Mouse (Mus musculus): ENCODE data around the gene Camsap3. TPM values are rescaled to one million over a fixed set of nuclear protein-coding genes. Genes with fewer than 3 reads are reported as not detected.

Camsap3 gene
- polyA plus RNA-seq, 1 experiment from 2014 or later, result 11.3 TPM

- no peak for ATAC-seq (ENCODE audit: low FRiP score)
- no peak overlapping the region for H3K27ac ChIP-seq (ENCODE audit: low read depth, low read length)
Measured at GRCm38 (mm10) chr8:3593470-3593869, 6.4 kb downstream of the Camsap3 start.

GRCm38 (mm10) chr8:3594466-3594865, 7.4 kb downstream of the Camsap3 start:
- DNase-seq (ENCODE audit: low spot score, missing footprints) (no peak), ATAC-seq (ENCODE audit: low FRiP score) (no peak)
- Histone ChIP-seq H3K4me1 (ENCODE audit: control insufficient read depth, insufficient read depth, low read length) (no peaks in the 10 kb centered on the region), H3K4me3 (ENCODE audit: low read depth, low read length) (no peak overlapping the region), H3K9me3 (ENCODE audit: control insufficient read depth, low read length) (no peaks in the 10 kb centered on the region), H3K27me3 (ENCODE audit: control insufficient read depth, insufficient read depth, low read length) (no peaks in the 10 kb centered on the region), H3K27ac (ENCODE audit: low read depth, low read length) (no peak overlapping the region), H3K4me2 (no peak overlapping the region), H3K36me3 (ENCODE audit: control insufficient read depth, insufficient read depth, low read length) (no peaks in the 10 kb centered on the region; the same call in 1 of the 2 replicates), H3K9ac (ENCODE audit: low read length) (no peak overlapping the region)
- 92% methylated on average over 2 of the region's 2 CpGs for WGBS

More at GRCm38 (mm10) chr8:3593470-3593869, 6.4 kb downstream of the Camsap3 start:
- Histone ChIP-seq H3K9me3 (ENCODE audit: control insufficient read depth, low read length) (no peaks in the 10 kb centered on the region), H3K4me2 (no peak overlapping the region), H3K4me1 (ENCODE audit: control insufficient read depth, insufficient read depth, low read length) (no peaks in the 10 kb centered on the region), H3K27me3 (ENCODE audit: control insufficient read depth, insufficient read depth, low read length) (no peaks in the 10 kb centered on the region), H3K9ac (ENCODE audit: low read length) (no peak overlapping the region), H3K36me3 (ENCODE audit: control insufficient read depth, insufficient read depth, low read length) (no peaks in the 10 kb centered on the region; the same call in 1 of the 2 replicates), H3K4me3 (ENCODE audit: low read depth, low read length) (no peak overlapping the region)
- 77% methylated on average over 3 of the region's 3 CpGs for WGBS
- no peak for DNase-seq (ENCODE audit: low spot score, missing footprints)

GRCm38 (mm10) chr8:3598054-3598453, 11.0 kb downstream of the Camsap3 start:
- H3K4me3 ChIP-seq (ENCODE audit: low read depth, low read length), result no peak overlapping the region
- no peak overlapping the region for H3K4me2 ChIP-seq
- WGBS, result 83% methylated on average over 3 of the region's 3 CpGs
- DNase-seq (ENCODE audit: low spot score, missing footprints) (no peak), ATAC-seq (ENCODE audit: low FRiP score) (no peak)
- no peaks in the 10 kb centered on the region for H3K9me3 ChIP-seq (ENCODE audit: control insufficient read depth, low read length)
- H3K27me3 ChIP-seq (ENCODE audit: control insufficient read depth, insufficient read depth, low read length), result no peaks in the 10 kb centered on the region
- no peak overlapping the region for H3K9ac ChIP-seq (ENCODE audit: low read length)
- no peaks in the 10 kb centered on the region; the same call in 1 of the 2 replicates for H3K36me3 ChIP-seq (ENCODE audit: control insufficient read depth, insufficient read depth, low read length)
- H3K27ac ChIP-seq (ENCODE audit: low read depth, low read length), result no peak overlapping the region
- H3K4me1 ChIP-seq (ENCODE audit: control insufficient read depth, insufficient read depth, low read length), result no peaks in the 10 kb centered on the region

- Histone ChIP-seq H3K27ac (ENCODE audit: low read depth, low read length) (no peak overlapping the region), H3K9me3 (ENCODE audit: control insufficient read depth, low read length) (no peaks in the 10 kb centered on the region), H3K4me1 (ENCODE audit: control insufficient read depth, insufficient read depth, low read length) (no peaks in the 10 kb centered on the region), H3K4me3 (ENCODE audit: low read depth, low read length) (no peak overlapping the region), H3K27me3 (ENCODE audit: control insufficient read depth, insufficient read depth, low read length) (no peaks in the 10 kb centered on the region), H3K4me2 (no peak overlapping the region), H3K36me3 (ENCODE audit: control insufficient read depth, insufficient read depth, low read length) (peaks cover 5% of the 10 kb centered on the region), H3K9ac (ENCODE audit: low read length) (no peak overlapping the region)
- 93% methylated on average over 1 of the region's 1 CpGs for WGBS
- ATAC-seq (ENCODE audit: low FRiP score) (no peak), DNase-seq (ENCODE audit: low spot score, missing footprints) (no peak)
Measured at GRCm38 (mm10) chr8:3599219-3599618, 12.1 kb downstream of the Camsap3 start.

GRCm38 (mm10) chr8:3600401-3600800, 13.3 kb downstream of the Camsap3 start:
- H3K4me1 ChIP-seq (ENCODE audit: control insufficient read depth, insufficient read depth, low read length), result no peaks in the 10 kb centered on the region
- ATAC-seq (ENCODE audit: low FRiP score) (no peak), DNase-seq (ENCODE audit: low spot score, missing footprints) (no peak)
- H3K9ac ChIP-seq (ENCODE audit: low read length), result no peak overlapping the region
- H3K9me3 ChIP-seq (ENCODE audit: control insufficient read depth, low read length), result no peaks in the 10 kb centered on the region
- no peaks in the 10 kb centered on the region for H3K27me3 ChIP-seq (ENCODE audit: control insufficient read depth, insufficient read depth, low read length)
- no peak overlapping the region for H3K27ac ChIP-seq (ENCODE audit: low read depth, low read length)
- H3K36me3 ChIP-seq (ENCODE audit: control insufficient read depth, insufficient read depth, low read length), result peaks cover 7% of the 10 kb centered on the region
- no peak overlapping the region for H3K4me3 ChIP-seq (ENCODE audit: low read depth, low read length)
- 91% methylated on average over 6 of the region's 6 CpGs for WGBS
- no peak overlapping the region for H3K4me2 ChIP-seq

GRCm38 (mm10) chr8:3603439-3603838, 16.3 kb downstream of the Camsap3 start:
- Histone ChIP-seq H3K27me3 (ENCODE audit: control insufficient read depth, insufficient read depth, low read length) (no peaks in the 10 kb centered on the region), H3K4me1 (ENCODE audit: control insufficient read depth, insufficient read depth, low read length) (no peaks in the 10 kb centered on the region), H3K9me3 (ENCODE audit: control insufficient read depth, low read length) (no peaks in the 10 kb centered on the region), H3K36me3 (ENCODE audit: control insufficient read depth, insufficient read depth, low read length) (peaks cover 12% of the 10 kb centered on the region), H3K4me3 (ENCODE audit: low read depth, low read length) (no peak overlapping the region), H3K27ac (ENCODE audit: low read depth, low read length) (no peak overlapping the region), H3K4me2 (no peak overlapping the region), H3K9ac (ENCODE audit: low read length) (no peak overlapping the region)
- ATAC-seq (ENCODE audit: low FRiP score), result no peak
- 84% methylated on average over 13 of the region's 13 CpGs for WGBS
- DNase-seq (ENCODE audit: low spot score, missing footprints), result no peak

- H3K36me3 ChIP-seq (ENCODE audit: control insufficient read depth, insufficient read depth, low read length), result peaks cover 30% of the 10 kb centered on the region
- H3K9me3 ChIP-seq (ENCODE audit: control insufficient read depth, low read length), result no peaks in the 10 kb centered on the region
- no peak overlapping the region for H3K27ac ChIP-seq (ENCODE audit: low read depth, low read length)
- no peak overlapping the region for H3K4me2 ChIP-seq
- H3K4me3 ChIP-seq (ENCODE audit: low read depth, low read length), result no peak overlapping the region
- H3K9ac ChIP-seq (ENCODE audit: low read length), result no peak overlapping the region
- H3K4me1 ChIP-seq (ENCODE audit: control insufficient read depth, insufficient read depth, low read length), result no peaks in the 10 kb centered on the region
- no peak for ATAC-seq (ENCODE audit: low FRiP score)
- no peak for DNase-seq (ENCODE audit: low spot score, missing footprints)
- WGBS, result 94% methylated on average over 16 of the region's 16 CpGs
- no peaks in the 10 kb centered on the region for H3K27me3 ChIP-seq (ENCODE audit: control insufficient read depth, insufficient read depth, low read length)
Measured at GRCm38 (mm10) chr8:3606593-3606992, 19.5 kb downstream of the Camsap3 start.

- Histone ChIP-seq H3K36me3 (ENCODE audit: control insufficient read depth, insufficient read depth, low read length) (peaks cover 31% of the 10 kb centered on the region), H3K27me3 (ENCODE audit: control insufficient read depth, insufficient read depth, low read length) (no peaks in the 10 kb centered on the region), H3K4me1 (ENCODE audit: control insufficient read depth, insufficient read depth, low read length) (no peaks in the 10 kb centered on the region), H3K27ac (ENCODE audit: low read depth, low read length) (no peak overlapping the region), H3K9ac (ENCODE audit: low read length) (no peak overlapping the region), H3K4me2 (no peak overlapping the region), H3K9me3 (ENCODE audit: control insufficient read depth, low read length) (no peaks in the 10 kb centered on the region), H3K4me3 (ENCODE audit: low read depth, low read length) (no peak overlapping the region)
- DNase-seq (ENCODE audit: low spot score, missing footprints), result no peak
- WGBS, result 87% methylated on average over 7 of the region's 7 CpGs
- ATAC-seq (ENCODE audit: low FRiP score), result no peak
Measured at GRCm38 (mm10) chr8:3607822-3608221, 20.7 kb downstream of the Camsap3 start.

GRCm38 (mm10) chr8:3609046-3609815, 22.1 kb downstream of the Camsap3 start:
- Histone ChIP-seq H3K4me2 (no peak overlapping the region), H3K4me3 (ENCODE audit: low read depth, low read length) (no peak overlapping the region), H3K4me1 (ENCODE audit: control insufficient read depth, insufficient read depth, low read length) (no peaks in the 10 kb centered on the region), H3K27me3 (ENCODE audit: control insufficient read depth, insufficient read depth, low read length) (no peaks in the 10 kb centered on the region), H3K9me3 (ENCODE audit: control insufficient read depth, low read length) (no peaks in the 10 kb centered on the region), H3K27ac (ENCODE audit: low read depth, low read length) (no peak overlapping the region), H3K36me3 (ENCODE audit: control insufficient read depth, insufficient read depth, low read length) (peaks cover 35% of the 10 kb centered on the region), H3K9ac (ENCODE audit: low read length) (no peak overlapping the region)
- ATAC-seq (ENCODE audit: low FRiP score), result no peak
- DNase-seq (ENCODE audit: low spot score, missing footprints), result no peak
- 90% methylated on average over 12 of the region's 12 CpGs for WGBS
